Mouse (Mus musculus): Measurements from ENCODE around the gene Ggt7.

- TF ChIP-seq CTCF (IDR thresholded peaks at IDR 0.05; ENCODE audit: extremely low read depth, insufficient read depth, low read length) (no peak), POLR2A (IDR thresholded peaks at IDR 0.05; ENCODE audit: extremely low read depth, insufficient read depth, low read length) (no peak)
Observed at GRCm38 (mm10) chr2:155552949-155553354, 34.9 kb upstream of the Ggt7 start.

Data from cortical plate, adult 2 months (tissue).